Mouse (Mus musculus) midbrain, postnatal 0 days (tissue): ENCODE data around the gene Cxcr2. TPM values are rescaled to one million over a fixed set of nuclear protein-coding genes. Genes with fewer than 3 reads are reported as not detected.
A peak's percentile ranks its signal among the peaks of the same experiment; 100 is the strongest.

Experiments used
- ATAC-seq: fragments of 200-750 bp; cut with Nextera tagmentation; 2 replicates; pipeline ENCODE4 v1.8.0; 2017; ENCODE audit warnings: moderate number of reproducible peaks, mild to moderate bottlenecking, moderate TSS enrichment, moderate library complexity; ENCODE audit not compliant: low FRiP score
- DNase-seq: peaks from one replicate; pipeline ENCODE4 v3.0.0-alpha.2; 2015; ENCODE audit warnings: low spot score
- H3K27ac ChIP-seq: fragments of 300-500 bp; sonication (generic); 2 replicates; pipeline ENCODE4 v1.5.1; 2014; ENCODE audit warnings: low read depth, mild to moderate bottlenecking, low read length, mixed read lengths
- H3K27me3 ChIP-seq: fragments of 300-500 bp; sonication (generic); 2 replicates; pipeline ENCODE4 v1.6.1; 2014; ENCODE audit warnings: low read length, control low read depth, mixed read lengths; ENCODE audit not compliant: insufficient read depth
- H3K36me3 ChIP-seq: fragments of 300-500 bp; sonication (generic); 2 replicates; pipeline ENCODE4 v1.6.1; 2014; ENCODE audit warnings: low read length, control low read depth, mixed read lengths; ENCODE audit not compliant: insufficient read depth
- H3K4me1 ChIP-seq: fragments of 300-500 bp; sonication (generic); 2 replicates; pipeline ENCODE4 v1.6.1; 2014; ENCODE audit warnings: mild to moderate bottlenecking, control low read depth, antibody characterized with exemption, low read length, mixed read lengths; ENCODE audit not compliant: insufficient read depth
- H3K4me2 ChIP-seq: fragments of 300-500 bp; sonication (generic); 2 replicates; pipeline ENCODE4 v1.6.1; 2014; ENCODE audit warnings: low read depth, mild to moderate bottlenecking, low read length, mixed read lengths; ENCODE audit not compliant: poor library complexity, severe bottlenecking
- H3K4me3 ChIP-seq: fragments of 300-500 bp; sonication (generic); 2 replicates; pipeline ENCODE4 v1.5.1; 2014; ENCODE audit warnings: low read depth, mild to moderate bottlenecking, low read length, moderate library complexity
- H3K9ac ChIP-seq: fragments of 300-500 bp; sonication (generic); replicated peaks from 2 replicates; pipeline ENCODE4 v1.6.1; 2014; ENCODE audit warnings: mild to moderate bottlenecking, low read length, moderate library complexity, mixed read lengths; ENCODE audit not compliant: poor library complexity, severe bottlenecking
- H3K9me3 ChIP-seq: fragments of 300-500 bp; sonication (generic); 2 replicates; pipeline ENCODE4 v1.6.1; 2016; ENCODE audit warnings: low read length, control low read depth
- CTCF ChIP-seq: IDR thresholded peaks from 2 replicates; pipeline ENCODE4 v1.5.1; 2016; ENCODE audit warnings: antibody characterized with exemption, mild to moderate bottlenecking
- WGBS: fragments of 180-500 bp; shearing (Covaris S2); extraction: QIAGEN DNeasy Blood & Tissue Kit; methylation state at CpG from one replicate; pipeline ENCODE4 v1.1.7; 2014; 5-methylcytosine and 5-hydroxymethylcytosine counted together
- polyA plus RNA-seq: library from polyadenylated mRNA; unstranded; fragments of >200 nt; fragmentation: Nextera tagmentation; extraction: Ambion mirVana; gene quantifications from 2 replicates; pipeline ENCODE4 v1.2.1, GENCODE M21; 2015
- total RNA-seq: library from RNA; depleted of rRNA; stranded (reverse); fragments of >200 nt; gene quantifications from 2 replicates; pipeline ENCODE4 v1.2.3, GENCODE M21; 2014

Cxcr2 gene
- total and polyA plus RNA-seq, 2 experiments from 2014 or later = 0.16 to 0.38 TPM

DNA sequence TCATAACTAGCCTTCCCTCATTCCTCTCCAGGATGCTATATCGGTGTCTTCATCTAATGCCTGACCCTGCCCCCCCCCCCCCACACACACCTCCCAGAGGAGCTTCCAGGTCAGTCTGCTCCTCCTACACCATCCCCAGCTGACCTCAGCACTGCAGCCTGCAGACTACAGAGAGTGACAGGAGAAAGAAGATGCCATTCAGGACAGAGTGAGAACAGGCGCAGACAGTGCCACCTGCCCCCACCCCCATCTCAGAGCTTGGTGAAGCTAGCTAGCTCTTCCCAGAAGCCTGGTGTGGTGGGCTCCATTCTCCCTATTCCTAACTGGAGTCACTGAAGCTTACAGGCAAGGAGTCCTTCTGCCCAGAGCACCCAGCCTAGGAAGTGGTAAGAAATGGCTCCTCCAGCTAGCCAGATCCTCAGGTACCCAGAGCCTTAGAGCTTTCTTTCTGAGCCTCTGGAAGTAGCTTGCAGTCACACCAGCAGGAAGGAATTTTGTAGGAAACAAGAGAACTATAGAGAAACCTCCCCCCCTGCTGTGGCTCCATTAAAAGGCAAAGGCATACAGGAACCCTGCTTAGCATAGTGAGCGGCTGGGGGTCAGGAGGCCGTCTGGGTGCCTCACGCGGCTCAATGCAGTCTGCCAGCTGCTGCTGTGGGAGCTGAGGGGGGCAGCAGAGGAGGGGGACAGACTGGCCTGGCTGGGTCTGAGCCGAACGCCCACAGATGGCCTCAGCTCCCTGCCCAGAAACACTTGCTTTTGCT is 42.7 kb upstream of the Cxcr2 start:
- H3K9me3 ChIP-seq = no peaks in the 10 kb centered on the region
- DNase-seq (peak; percentile 80), ATAC-seq (peak; percentile 68)
- H3K4me1 ChIP-seq = no peaks in the 10 kb centered on the region; the same call in 1 of the 2 replicates
- no peak overlapping the region for H3K4me3 ChIP-seq
- TF ChIP-seq CTCF = no peak
- no peaks in the 10 kb centered on the region for H3K27me3 ChIP-seq
- 0 out of 2 replicates have a peak overlapping the region, but pooled peaks have one; percentile 26 for H3K27ac ChIP-seq
- no peak overlapping the region for H3K4me2 ChIP-seq
- 11% methylated on average over 8 of the region's 8 CpGs for WGBS
- H3K9ac ChIP-seq = no peak overlapping the region
- H3K36me3 ChIP-seq = no peaks in the 10 kb centered on the region

DNA sequence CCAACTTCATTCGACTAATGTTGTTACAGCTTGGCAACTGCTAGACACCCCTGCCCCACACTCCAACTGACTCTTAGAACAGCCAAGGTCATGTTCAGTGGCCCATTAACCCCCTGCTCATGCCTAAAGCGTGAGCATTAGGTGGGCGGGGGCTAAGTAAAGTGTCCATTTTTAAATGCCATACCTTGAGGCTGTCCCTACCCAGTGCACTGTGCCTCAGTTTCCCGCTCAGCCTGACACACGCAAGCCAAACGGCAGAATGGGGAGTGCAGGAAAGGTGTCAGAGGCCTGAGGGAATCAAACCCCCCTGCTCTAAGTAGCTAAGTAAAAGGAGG is 42.1 kb upstream of the Cxcr2 start:
- no peaks in the 10 kb centered on the region for H3K9me3 ChIP-seq
- no peaks in the 10 kb centered on the region for H3K36me3 ChIP-seq
- WGBS = 15% methylated on average over 6 of the region's 6 CpGs
- no peak overlapping the region for H3K4me2 ChIP-seq
- no peak; the same call in 1 of the 2 replicates for ATAC-seq
- no peak overlapping the region for H3K27ac ChIP-seq
- no peaks in the 10 kb centered on the region for H3K27me3 ChIP-seq
- no peak overlapping the region for H3K9ac ChIP-seq
- no peak overlapping the region for H3K4me3 ChIP-seq
- H3K4me1 ChIP-seq = no peaks in the 10 kb centered on the region; the same call in 1 of the 2 replicates
- no peak for DNase-seq
- no peak for TF ChIP-seq CTCF

DNA sequence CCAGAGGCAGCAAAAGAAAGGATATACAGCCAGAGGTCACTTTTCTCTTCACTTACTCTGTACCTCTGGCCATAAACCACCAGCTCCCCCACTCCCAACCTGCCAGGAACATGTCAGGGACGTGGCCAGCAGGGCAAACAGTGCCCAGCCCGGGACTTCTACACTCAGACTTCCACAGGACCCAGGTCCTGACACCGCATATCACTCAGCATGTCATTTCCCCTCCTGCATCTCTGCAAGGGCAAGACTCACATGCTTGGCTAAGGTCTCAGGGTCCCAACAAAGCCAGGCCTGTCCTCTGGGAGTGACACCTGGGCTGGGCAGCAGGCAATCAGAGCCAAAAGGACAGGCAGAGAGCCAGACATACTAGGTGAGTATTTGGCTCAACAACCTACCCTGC is 40.7 kb upstream of the Cxcr2 start:
- no peaks in the 10 kb centered on the region for H3K9me3 ChIP-seq

DNA sequence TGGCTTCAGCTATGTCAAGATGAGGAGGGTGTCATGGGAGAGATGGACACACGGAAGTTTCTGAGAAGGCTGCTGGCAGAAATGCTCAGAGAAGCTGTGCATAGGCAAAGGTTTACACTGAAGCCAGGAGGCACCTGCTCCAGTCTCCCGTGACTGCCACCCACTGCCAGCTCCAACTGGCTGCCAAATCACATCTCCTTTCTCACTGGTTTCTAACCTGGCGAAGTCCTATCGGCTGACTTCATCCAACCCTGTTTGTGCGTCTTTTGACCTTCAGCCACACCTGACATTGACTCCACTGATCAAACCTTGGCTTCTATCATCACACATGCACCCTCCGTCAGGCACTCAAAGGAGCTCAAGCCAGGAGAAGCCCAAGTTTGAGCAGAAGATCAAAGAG is 35.9 kb upstream of the Cxcr2 start:
- no peak overlapping the region for H3K4me2 ChIP-seq
- H3K9me3 ChIP-seq = no peaks in the 10 kb centered on the region
- no peak for ATAC-seq
- no peak overlapping the region for H3K9ac ChIP-seq
- no peaks in the 10 kb centered on the region; the same call in 1 of the 2 replicates for H3K27me3 ChIP-seq
- 89% methylated on average over 6 of the region's 6 CpGs for WGBS
- H3K4me1 ChIP-seq = no peaks in the 10 kb centered on the region
- no peak for TF ChIP-seq CTCF
- H3K36me3 ChIP-seq = no peaks in the 10 kb centered on the region
- no peak for DNase-seq
- no peak overlapping the region for H3K27ac ChIP-seq
- H3K4me3 ChIP-seq = no peak overlapping the region

More for the DNA sequence above, 40.7 kb upstream of the Cxcr2 start:
- H3K9ac ChIP-seq = no peak overlapping the region
- no peak overlapping the region for H3K4me2 ChIP-seq
- H3K27me3 ChIP-seq = no peaks in the 10 kb centered on the region
- WGBS = 73% methylated on average over 3 of the region's 3 CpGs
- H3K4me3 ChIP-seq = no peak overlapping the region
- H3K4me1 ChIP-seq = no peaks in the 10 kb centered on the region; the same call in 1 of the 2 replicates
- ATAC-seq (no peak), DNase-seq (no peak)
- H3K36me3 ChIP-seq = no peaks in the 10 kb centered on the region
- TF ChIP-seq CTCF = no peak
- H3K27ac ChIP-seq = no peak overlapping the region

DNA sequence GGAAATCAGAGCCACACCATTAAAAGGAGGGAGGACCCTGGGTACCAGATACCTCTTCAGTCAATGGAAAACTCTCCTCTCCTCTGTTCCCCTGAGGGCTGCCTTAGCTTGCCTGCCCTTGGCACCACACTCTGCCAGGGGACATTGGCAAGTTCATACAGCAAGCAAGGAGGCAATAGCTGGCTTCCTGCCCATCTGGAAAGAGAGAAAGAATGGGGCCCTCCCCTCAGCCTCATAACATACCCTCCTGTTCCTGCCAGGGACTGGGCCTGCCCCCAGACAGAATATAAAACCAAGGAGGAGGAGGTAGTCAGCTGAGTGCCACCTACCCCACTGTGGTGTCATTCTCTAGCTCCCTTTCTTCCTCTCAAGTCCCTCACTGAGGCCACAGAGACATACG is 34.7 kb upstream of the Cxcr2 start:
- 88% methylated on average over 1 of the region's 1 CpGs for WGBS
- H3K36me3 ChIP-seq = no peaks in the 10 kb centered on the region

DNA sequence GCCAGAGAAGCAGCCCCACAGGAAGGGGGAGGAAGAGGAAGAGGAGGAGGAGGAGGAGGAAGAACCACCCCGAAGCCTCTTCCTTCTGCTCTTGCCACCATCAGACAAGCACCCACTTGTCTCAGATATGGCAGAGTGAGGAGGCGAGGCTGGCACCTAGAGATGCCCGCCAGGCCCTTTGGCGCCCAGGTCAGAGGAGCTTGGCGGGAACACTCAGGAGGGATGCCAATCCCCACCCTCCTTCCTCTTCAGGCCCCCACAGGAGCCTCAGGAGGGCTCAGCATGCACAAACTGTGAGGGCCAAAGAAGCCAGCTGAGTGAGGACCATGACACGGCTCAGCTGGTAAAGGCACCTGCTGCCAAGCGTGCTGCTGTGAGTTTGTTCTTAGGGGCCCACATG is 32.7 kb upstream of the Cxcr2 start:
- Histone ChIP-seq H3K36me3 (no peaks in the 10 kb centered on the region), H3K27ac (no peak overlapping the region), H3K4me3 (no peak overlapping the region), H3K4me2 (no peak overlapping the region), H3K9me3 (no peaks in the 10 kb centered on the region), H3K4me1 (no peaks in the 10 kb centered on the region), H3K9ac (no peak overlapping the region), H3K27me3 (peaks cover 24% of the 10 kb centered on the region)
- 85% methylated on average over 7 of the region's 7 CpGs for WGBS
- ATAC-seq = no peak
- TF ChIP-seq CTCF = no peak
- no peak for DNase-seq

More for the DNA sequence above, 34.7 kb upstream of the Cxcr2 start:
- DNase-seq = peak; percentile 77
- Histone ChIP-seq H3K9me3 (no peaks in the 10 kb centered on the region), H3K27me3 (peaks cover 10% of the 10 kb centered on the region), H3K4me3 (no peak overlapping the region), H3K27ac (no peak overlapping the region), H3K4me2 (no peak overlapping the region), H3K4me1 (no peaks in the 10 kb centered on the region), H3K9ac (no peak overlapping the region)
- ATAC-seq = no peak
- TF ChIP-seq CTCF = no peak
